Mouse (Mus musculus) CD4-positive, CD25-positive, alpha-beta regulatory T cell, adult 4 months (primary cell): Measurements from ENCODE around the gene Tmem156. TPM values are rescaled to one million over a fixed set of nuclear protein-coding genes. Genes with fewer than 3 reads are reported as not detected.

Experiments
- ATAC-seq: one replicate; pipeline ENCODE4 v1.8.0; 2017
- polyA plus RNA-seq, 2 experiments: library from polyadenylated mRNA; unstranded; fragments of 100-300 nt; shearing (Covaris generic); gene quantifications; one replicate each; pipeline ENCODE4 v1.2.1; 2017

The Tmem156 gene
- polyA plus RNA-seq, 2 experiments from 2014 or later: 21.5 to 26.1 TPM

DNA sequence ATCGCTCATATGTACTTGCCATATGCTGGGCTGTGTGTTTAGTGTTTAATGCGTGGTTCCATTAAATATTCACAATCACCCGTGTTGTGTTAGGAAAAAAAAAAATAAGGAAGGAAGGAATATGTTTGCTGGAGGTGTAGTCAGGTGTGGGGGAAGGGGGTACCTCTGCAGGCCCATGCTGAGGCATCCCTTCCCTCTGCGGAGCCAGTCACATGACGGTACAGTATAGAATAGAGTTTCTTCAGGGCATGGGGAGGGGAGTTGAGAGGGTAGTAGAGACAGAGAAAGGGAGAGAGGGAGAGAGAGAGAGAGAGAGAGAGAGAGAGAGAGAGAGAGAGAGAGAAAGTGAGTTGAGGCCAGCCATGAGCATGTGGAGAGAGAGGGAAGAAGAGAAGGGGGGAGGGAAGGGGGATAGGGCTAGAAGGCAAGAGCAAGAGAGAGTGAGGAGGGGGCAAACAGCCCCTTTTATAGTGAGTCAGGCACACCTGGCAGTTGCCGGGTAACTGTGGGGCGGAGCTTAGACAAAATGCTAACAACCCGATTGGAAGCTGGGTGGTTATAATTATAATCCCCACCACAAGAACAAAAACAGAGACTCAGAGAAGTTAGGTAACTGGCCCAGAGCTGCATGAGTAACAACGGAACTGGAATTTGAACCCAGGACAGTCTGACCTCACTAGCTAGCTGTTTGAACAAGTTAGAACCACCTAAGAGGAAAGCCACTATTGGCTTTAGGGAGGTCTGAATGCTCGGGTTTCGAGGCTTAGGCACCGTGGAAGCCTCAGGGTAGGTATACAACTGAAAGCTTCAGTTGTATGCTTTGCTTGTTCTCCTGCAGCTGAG lies 45.3 kb downstream of the Tmem156 start:
- no peak for ATAC-seq

DNA sequence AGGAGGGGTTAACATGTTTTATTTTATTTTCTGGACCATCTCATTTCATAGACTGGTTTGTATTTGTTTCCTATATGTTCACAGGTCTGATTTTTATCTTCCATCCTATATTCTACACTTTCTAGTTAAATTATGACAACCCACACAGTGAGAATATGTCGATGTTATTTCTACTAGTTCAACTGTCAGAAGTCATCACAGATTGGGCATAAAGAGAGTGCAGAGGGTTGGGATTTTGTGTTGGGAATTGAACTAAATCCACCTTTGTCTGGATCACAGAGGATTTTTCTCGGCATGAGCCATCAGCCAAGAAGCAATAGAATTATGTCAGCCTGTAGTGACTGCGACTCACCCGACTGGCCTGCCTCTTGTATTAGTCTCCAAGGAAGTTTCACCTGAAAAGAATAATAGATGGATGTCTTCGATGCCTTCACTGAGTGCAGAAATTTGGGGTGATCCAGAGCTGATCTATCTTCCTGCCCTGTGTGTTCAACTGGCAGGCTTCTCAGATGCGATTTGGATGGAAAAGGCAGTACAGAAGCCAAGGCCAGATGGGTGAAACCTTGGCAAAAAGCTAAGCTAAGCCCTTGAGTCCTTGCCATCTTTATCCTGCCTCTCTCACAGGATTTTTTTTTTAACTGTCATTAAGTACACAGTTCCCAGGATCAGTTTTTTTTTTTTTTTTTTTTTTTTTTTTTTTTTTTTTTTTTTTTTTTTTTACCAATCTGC lies 46.1 kb downstream of the Tmem156 start:
- ATAC-seq: no peak

DNA sequence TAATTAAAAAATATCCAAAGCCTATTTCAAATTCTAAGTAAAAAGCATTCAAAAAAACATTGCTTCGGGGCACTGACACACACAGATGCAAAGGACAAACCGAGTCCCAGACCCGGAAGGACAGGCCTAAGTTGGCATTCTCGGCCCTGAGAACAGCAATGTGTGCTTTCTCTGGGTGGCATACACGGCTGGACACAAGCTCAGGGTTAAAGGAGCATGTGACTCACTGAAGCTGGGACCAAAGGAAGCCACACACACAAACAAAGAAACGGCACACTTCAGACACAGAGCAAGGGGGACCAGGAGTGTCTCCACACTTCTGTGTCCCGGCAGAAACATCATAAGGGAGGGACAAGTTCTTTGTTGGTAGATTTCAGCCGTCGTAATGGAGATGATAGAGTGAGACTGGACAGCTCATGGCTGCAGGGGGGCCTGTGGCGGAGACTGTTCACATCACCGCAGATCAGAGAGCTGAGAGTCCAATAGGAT lies 48.5 kb downstream of the Tmem156 start:
- ATAC-seq: no peak

DNA sequence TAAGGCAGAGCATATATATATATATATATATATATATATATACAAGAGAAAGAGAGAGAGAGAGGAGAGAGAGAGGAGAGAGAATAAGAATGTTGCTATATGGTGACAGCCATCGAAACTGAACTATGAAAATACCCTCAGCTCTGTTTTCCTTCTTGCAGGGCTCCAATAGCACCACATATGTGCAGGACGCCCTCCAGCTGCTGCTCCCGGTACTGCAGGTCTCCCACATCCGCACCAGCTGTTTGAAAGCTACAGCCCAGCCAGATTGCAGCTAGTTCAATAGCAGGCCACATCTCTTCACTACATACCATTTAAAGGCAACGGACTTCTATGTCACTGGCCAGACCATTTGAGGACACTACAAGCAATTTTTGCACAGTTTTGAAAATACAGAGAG lies 51.5 kb downstream of the Tmem156 start:
- no peak for ATAC-seq

DNA sequence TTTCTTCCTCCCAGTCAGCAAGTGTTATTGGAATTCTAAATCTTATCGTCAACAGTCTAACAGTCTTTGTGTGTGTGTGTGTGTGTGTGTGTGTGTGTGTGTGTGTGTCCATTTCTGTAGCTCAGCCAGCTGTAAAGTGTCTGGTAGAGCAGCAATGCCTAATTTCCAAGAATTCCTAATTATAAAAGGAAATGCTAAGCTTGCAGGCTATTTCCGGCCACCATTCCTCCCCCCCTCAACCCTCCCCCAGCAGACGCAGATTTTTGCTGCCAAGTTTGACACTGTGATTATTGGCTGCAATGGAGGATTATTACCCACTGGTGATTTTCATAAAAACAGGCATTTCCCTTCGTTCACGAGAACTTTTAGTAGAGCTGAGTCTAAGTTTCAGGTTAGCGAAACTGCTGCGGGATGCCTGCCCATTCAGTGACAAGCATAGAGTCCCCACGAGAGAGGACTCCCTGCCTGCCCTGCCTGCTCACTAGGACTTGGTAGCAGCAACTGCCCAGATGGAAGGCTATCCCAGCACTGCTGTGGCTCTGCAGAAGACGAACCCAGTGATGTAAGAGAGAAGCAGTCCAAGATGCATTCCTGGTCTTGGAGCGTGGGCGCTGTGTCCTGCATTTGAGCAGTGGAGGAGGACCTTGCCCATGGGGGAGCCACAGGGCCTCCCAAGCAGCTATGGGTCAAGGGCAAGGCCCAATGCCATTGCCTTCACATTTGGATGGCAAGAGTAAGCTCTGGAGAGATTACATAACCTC lies 52.9 kb downstream of the Tmem156 start:
- ATAC-seq: no peak

DNA sequence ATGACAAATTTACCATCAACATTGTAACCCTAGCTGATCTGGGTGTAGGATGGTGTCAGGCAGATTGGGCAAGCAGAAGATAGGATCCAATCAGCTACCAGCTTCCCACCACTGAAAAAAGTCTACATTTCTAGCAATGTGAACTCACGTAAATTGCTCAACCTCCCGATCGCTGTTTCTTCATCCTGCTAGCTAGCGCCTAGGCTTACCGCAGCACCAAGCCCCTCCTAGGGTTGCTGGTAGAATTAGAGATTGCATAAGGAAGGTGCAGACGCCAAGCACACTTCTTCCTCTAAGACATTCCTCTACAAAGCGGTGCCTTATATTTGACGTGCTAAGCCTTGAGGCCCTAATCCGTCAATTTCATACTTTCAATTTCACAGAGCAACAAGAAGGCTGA lies 53.6 kb downstream of the Tmem156 start:
- ATAC-seq: no peak

DNA sequence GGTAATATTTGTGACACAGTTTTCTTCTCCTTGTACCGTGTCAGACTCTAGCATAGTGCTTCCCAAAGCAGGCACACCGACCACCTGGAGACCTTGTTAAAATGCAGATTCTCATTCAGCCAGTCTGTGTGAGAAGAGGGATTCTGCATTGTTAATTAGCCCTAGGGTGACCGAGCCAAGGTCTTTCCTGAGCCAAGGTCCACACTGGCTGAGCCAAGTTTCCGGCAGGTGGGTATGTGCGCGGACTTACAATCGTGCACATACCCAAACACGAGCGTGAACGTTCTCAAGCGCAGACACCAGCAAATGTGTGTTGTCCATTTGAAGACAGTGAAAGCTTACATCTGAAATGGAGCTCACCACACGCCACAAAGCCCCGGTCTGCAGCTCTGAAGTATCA lies 55.3 kb downstream of the Tmem156 start:
- ATAC-seq: no peak

DNA sequence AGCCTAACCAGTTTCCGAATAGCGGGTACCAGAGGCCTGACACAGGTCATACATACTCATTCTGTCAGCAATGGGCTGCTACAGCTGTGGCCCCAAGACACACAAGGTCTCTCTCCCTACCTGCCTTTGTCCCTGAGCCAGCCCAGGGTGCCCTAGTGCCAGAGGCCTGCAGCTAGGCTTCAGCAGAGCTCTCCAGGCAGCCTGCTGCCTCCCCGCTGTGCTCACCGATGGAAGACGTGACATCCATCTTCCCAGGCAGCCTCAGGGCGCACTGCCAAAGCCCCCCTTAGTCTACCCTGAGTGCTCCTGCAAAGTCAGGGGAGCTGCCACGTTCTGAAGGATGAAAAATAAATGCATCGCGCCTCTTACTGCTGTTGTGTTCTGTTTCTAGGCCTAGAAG lies 63.9 kb downstream of the Tmem156 start:
- ATAC-seq: no peak

DNA sequence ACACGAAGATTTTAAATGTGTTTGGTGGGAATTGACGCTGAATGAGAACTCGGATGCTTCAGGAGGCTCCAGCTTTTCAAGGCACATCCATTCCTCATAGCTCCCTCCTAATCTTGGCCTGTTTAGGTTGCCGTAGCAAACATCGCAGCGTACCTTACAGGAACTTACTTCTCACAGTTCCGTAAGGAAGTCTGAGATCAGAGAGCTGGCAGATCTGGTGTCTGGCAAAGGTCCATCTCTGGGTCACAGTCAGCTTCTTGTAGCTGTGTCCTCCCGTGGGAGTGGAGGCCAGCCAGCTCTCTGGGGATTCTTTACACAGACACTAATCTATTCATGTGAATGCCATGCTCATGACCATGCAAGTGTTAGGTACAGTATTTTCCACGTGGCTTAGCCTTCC lies 65.2 kb downstream of the Tmem156 start:
- no peak for ATAC-seq

DNA sequence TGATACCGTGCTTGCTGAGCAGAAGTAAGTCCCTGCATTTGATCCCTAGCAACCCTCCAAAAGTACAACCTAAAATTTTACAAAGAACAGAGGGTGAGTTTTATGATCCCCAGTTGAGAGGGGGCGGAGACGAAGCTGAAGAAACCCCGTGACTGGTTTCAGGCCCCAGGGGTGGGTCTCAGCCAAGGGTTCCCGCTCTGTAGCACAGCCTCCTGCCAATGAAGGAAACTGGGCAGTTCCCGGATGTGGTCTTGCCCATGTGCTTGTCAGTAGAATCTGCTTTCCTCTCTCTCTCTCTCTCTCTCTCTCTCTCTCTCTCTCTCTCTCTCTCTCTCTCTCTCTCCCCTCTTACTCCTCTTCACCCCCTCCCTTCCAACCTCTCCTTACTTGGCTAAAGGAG lies 66.0 kb downstream of the Tmem156 start:
- ATAC-seq: peak; percentile 99

DNA sequence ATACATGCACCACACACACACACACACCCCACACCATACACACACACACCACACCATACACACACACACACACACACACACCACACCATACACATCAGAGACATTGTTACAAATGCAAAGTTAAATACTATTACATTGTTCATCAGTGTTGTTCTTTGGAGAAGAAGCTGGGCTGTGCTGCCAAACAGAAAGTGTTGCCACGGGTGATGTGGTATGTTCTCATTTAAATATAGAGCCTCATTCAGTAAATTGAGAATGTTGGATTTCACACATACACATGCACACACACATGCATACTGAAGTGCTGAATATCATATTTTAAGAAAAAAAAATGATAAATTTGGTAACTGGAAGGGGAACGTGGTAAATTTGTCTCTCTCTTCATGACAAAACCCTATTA lies 67.3 kb downstream of the Tmem156 start:
- ATAC-seq: no peak

DNA sequence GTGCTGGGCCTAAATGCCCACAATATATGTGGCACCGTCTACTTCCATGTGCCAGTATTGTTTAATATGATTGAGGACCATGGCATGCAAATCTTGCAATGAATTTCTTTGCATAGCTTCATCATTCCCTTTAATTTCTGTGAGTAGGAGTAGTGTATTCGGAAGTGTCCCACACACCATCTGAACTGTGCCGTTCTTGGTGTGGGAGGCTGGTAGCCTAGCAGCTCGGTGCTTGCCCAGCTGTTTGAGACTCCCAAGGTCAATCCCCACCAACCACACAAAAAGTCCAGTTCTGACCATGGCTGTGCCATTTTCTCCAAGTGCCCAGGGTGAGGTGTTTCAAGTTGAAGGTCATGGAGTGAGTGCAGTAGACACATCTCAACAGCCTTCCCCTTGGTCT lies 69.9 kb downstream of the Tmem156 start:
- no peak for ATAC-seq

DNA sequence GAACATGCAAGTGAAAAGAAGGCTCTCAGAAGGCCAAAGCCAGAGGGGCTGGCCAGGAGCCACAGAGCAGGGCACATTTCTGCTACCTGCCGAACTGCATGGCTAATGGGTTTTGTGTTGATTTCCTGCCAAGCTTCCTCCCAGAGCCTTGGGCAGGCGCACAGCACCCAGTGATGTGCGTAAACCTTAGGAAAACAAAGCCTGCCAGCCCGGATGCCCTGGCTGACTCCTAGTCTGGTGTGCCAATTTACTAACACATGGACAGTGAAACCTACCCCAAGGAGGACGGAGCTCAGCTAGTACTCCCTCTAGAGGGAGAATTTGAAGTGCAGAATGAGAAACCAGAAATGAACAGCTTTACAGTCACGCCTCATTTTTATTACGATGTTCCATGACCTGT lies 72.1 kb downstream of the Tmem156 start:
- ATAC-seq: peak; percentile 88

DNA sequence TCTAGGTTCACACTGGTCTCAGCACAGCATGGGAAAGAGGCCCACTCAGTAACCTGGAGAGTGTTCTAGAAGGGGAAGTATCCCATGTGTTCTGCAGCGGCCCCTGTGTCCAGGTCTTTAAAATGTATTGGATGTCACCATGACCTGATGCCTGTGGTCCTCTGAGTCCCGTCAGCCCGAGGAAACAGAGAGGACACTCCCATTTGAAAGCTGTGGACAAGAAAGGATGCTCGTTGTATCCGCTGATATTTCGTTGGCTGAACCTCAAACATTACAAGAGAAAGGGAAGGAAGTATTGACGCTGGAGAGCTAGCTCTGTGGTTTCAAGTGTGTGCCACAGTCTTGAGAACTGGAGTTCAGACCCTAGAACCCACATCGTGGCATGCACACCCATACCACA lies 72.8 kb downstream of the Tmem156 start:
- peak; percentile 44 for ATAC-seq

DNA sequence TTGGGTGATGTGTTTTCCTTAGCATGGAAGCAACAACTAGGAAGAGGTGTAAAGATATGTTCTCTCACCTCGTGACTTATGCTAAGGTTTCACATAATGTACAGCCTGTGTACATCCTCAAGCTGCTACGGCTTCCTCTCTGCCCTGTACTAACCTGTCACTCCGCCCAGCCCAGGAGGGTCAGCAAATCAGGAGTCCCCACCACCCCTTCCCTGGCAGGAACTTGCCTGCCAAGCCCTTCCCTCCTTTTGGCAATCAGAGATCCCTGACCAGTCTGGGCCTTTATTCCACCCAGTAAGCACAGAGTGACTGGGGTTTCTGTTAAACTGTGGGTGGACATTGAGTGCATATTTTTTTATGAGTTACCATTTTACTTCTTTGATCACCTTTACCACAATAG lies 76.4 kb downstream of the Tmem156 start:
- no peak for ATAC-seq

DNA sequence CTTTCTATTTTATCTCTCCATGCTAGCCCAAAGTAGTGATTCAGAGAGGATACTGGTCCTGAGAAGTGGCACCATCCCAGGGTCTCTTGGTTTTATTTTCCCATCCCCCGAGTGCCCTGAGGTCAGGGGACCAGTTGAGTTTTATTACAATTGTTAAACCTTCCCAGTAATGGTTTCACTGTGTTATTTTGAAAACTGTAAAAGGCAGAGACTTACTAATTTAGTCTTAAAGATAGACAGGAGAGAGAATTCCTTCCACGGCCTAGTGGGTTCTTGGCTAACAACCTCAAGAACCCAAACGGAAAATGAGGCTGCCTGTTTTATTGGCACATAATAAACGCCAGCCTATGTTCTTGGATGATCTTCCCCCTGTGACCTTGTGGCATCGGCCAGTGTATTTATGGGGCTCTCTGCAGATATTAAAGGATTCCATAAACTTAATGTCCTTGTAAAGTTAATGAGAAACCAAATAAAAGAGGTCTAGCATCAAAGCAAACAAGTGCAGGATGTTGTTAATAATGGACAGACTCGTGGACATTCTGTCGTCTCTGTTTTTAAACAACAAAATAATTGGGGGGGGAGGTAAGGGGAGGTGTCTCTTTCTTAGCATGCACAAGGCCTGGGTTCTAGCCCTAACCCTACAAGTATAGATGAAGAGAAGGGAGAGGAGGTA lies 79.9 kb downstream of the Tmem156 start:
- ATAC-seq: no peak

DNA sequence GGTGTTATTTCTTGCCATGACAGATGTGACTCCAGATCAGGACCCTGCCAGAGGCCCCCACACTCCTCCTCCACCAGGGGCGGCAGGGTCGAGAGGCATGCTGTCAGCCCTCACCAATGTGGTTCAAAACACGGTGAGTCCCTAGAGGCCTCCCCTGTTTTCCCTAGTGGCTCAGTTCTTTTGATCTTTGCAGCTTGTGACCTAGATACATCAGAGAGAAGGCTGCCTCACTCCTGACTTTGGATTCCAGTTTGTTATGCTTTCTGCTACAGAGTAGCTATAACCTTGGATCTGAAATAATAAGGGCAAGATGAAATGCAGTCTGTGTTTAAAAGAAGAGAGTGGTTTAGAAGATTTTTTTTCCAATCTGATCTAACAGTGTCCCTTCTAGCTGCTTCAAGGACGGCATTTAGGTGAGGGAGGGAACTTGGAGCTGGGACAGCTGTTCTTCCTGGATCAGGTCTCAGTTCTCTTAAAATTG lies 85.9 kb downstream of the Tmem156 start:
- no peak for ATAC-seq

DNA sequence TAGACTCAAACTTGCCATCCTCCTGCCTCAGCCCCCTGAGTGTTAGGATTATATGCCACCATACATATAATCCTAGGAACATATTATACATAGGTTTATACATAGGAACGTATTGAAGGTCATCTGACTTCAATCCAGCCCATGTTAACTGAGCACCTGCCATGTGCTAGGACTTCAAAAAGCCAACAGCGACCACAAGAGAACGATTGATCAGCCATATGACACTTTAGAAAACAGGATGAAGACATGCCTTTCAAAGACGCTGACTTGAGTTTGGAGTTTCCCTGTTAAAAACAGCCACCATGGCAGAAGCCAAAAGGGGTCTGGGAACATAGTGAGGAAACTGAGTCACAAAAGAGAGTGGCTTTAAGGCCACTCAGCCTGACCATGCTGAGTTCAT lies 86.7 kb downstream of the Tmem156 start:
- ATAC-seq: no peak
